Comparison of ENCODE assay signal across 9 mouse cellular contexts in genomic region chr15:79165140-79165539, GRCm38 (mm10). TPM values are rescaled to one million over a fixed set of nuclear protein-coding genes. Genes with fewer than 3 reads are reported as not detected.
DNase-seq lines count a peak whose midpoint lies in the region; ATAC-seq and TF ChIP-seq lines count a peak whose summit lies in the region.
"Had no signal": no experiment of that assay in that cellular context is flagged by ENCODE, and none has a peak within 500 bp of the region (broad histone marks: within the 10 kb centered on the region; RNA-seq: fewer than 3 reads in every experiment).

Gene Sox10, minus strand, starts transcription at chr15:79165240.

- H3K9me3 ChIP-seq in embryonic facial prominence, embryonic 13.5 days, result no peaks in the 10 kb centered on the region
- no peaks in the 10 kb centered on the region for H3K9me3 ChIP-seq in midbrain, postnatal 0 days (ENCODE audit: low read length)

- H3K4me1 ChIP-seq in embryonic facial prominence, embryonic 13.5 days, result peaks cover 29% of the 10 kb centered on the region
- no peaks in the 10 kb centered on the region for H3K4me1 ChIP-seq in midbrain, postnatal 0 days (ENCODE audit: insufficient read depth, low read length)

- no peak for ATAC-seq in embryonic facial prominence, embryonic 13.5 days (ENCODE audit: insufficient number of reproducible peaks, insufficient read depth, low FRiP score, low TSS enrichment, low read depth)
- ATAC-seq in midbrain, postnatal 0 days (ENCODE audit: low FRiP score), result no peak

- TF ChIP-seq CTCF in midbrain, postnatal 0 days (IDR thresholded peaks at IDR 0.05), result no peak

- H3K27me3 ChIP-seq in embryonic facial prominence, embryonic 13.5 days, result peaks cover 72% of the 10 kb centered on the region
- peaks cover 38% of the 10 kb centered on the region for H3K27me3 ChIP-seq in midbrain, postnatal 0 days (ENCODE audit: insufficient read depth, low read length)

- H3K9ac ChIP-seq in embryonic facial prominence, embryonic 13.5 days, result peak within 1 kb of the TSS; percentile 59; the same call in 1 of the 2 replicates
- 0 out of 2 replicates have a peak within 1 kb of the TSS, but pooled peaks have one; percentile 13 for H3K9ac ChIP-seq in midbrain, postnatal 0 days (replicated peaks; ENCODE audit: low read length, poor library complexity, severe bottlenecking)

- H3K36me3 ChIP-seq in embryonic facial prominence, embryonic 13.5 days, result no peaks in the 10 kb centered on the region
- no peaks in the 10 kb centered on the region for H3K36me3 ChIP-seq in midbrain, postnatal 0 days (ENCODE audit: insufficient read depth, low read length)

- peak within 1 kb of the TSS; percentile 60 for H3K27ac ChIP-seq in embryonic facial prominence, embryonic 13.5 days
- no peak within 1 kb of the TSS for H3K27ac ChIP-seq in midbrain, postnatal 0 days (ENCODE audit: low read depth, low read length)

- H3K4me3 ChIP-seq in embryonic facial prominence, embryonic 13.5 days, result peak within 1 kb of the TSS; percentile 33
- H3K4me3 ChIP-seq in midbrain, postnatal 0 days (ENCODE audit: low read depth, low read length), result peak within 1 kb of the TSS; percentile 21; the same call in 1 of the 2 replicates

- 38% methylated on average over 5 of the region's 5 CpGs for WGBS in embryonic facial prominence, embryonic 13.5 days
- 51% methylated on average over 5 of the region's 5 CpGs for WGBS in midbrain, postnatal 0 days

- peak within 1 kb of the TSS; percentile 48; the same call in 1 of the 2 replicates for H3K4me2 ChIP-seq in embryonic facial prominence, embryonic 13.5 days
- H3K4me2 ChIP-seq in midbrain, postnatal 0 days (ENCODE audit: low read depth, low read length, poor library complexity, severe bottlenecking), result no peak within 1 kb of the TSS

- no peak for DNase-seq in layer of hippocampus, adult 18-20 months (ENCODE audit: low spot score in 2 of 2)
- no peak for DNase-seq in layer of hippocampus, adult 9-11 months
- DNase-seq in layer of hippocampus, postnatal 10 days (ENCODE audit: low spot score in 2 of 2), result no peak
- DNase-seq in midbrain, postnatal 0 days (ENCODE audit: low spot score), result no peak
- DNase-seq in adrenal gland, adult 2 months, result no peak
- no peak for DNase-seq in lung, postnatal 4 days
- DNase-seq in kidney, postnatal 10 days, result no peak

RNA-seq across cellular contexts. Expression of gene Sox10, which starts in this region (rescaled TPM):
- 10 to 100 TPM; 32.0 to 35.9 TPM for total RNA-seq in layer of hippocampus, adult 18-20 months (2021)
- 8.0 and 11.6 TPM in 2 replicates for polyA plus RNA-seq in embryonic facial prominence, embryonic 13.5 days (2015; fragmentation: Nextera tagmentation; extraction: Ambion mirVana)
- 10 to 100 TPM; 35.7 to 38.0 TPM for total RNA-seq in layer of hippocampus, postnatal 10 days (2021)
- total RNA-seq in midbrain, postnatal 0 days (2014; rRNA removed), result 19.2 and 21.1 TPM in 2 replicates
- polyA plus RNA-seq in midbrain, postnatal 0 days (2015; fragmentation: Nextera tagmentation; extraction: Ambion mirVana), result 6.8 and 8.9 TPM in 2 replicates
- 1 to 10 TPM in 1 of 2 experiments, under 1 TPM in 1; 0.89 to 2.5 TPM for total RNA-seq in adrenal gland, adult 2 months (2021)
- polyA plus RNA-seq in adrenal gland, adult 2 months (2012; rRNA removed), result 3.9 and 5.5 TPM in 2 replicates
- total RNA-seq: granulocyte monocyte progenitor cell, adult 5-6 weeks had no signal
